Mouse (Mus musculus) gastrocnemius, postnatal 25 days (tissue): Measurements from ENCODE around the gene Zbtb26. TPM values are rescaled to one million over a fixed set of nuclear protein-coding genes. Genes with fewer than 3 reads are reported as not detected.

Experiments used
- DNase-seq: peaks from one replicate; pipeline ENCODE4 v3.0.0; 2022
- long read RNA-seq, 2 experiments: library from polyadenylated mRNA; stranded (forward); transcript quantifications; one replicate each; pipeline ENCODE4 v2.0.0; 2021
- total RNA-seq, 2 experiments: library from RNA; stranded (reverse); gene quantifications; 1 replicate in 1 of 2; 2 replicates in 1 of 2; pipeline ENCODE4 v1.2.3; 2021

Zbtb26 gene
- 1 to 10 TPM; 3.7 to 4.0 TPM for total RNA-seq
- long read RNA-seq, experiment 1: 0 reads
- long read RNA-seq, experiment 2, partial matches to known transcripts: 0 of 1 reads
- long read RNA-seq, experiment 2, other reads (novel, unspliced or antisense): 1 of 1 reads

DNA sequence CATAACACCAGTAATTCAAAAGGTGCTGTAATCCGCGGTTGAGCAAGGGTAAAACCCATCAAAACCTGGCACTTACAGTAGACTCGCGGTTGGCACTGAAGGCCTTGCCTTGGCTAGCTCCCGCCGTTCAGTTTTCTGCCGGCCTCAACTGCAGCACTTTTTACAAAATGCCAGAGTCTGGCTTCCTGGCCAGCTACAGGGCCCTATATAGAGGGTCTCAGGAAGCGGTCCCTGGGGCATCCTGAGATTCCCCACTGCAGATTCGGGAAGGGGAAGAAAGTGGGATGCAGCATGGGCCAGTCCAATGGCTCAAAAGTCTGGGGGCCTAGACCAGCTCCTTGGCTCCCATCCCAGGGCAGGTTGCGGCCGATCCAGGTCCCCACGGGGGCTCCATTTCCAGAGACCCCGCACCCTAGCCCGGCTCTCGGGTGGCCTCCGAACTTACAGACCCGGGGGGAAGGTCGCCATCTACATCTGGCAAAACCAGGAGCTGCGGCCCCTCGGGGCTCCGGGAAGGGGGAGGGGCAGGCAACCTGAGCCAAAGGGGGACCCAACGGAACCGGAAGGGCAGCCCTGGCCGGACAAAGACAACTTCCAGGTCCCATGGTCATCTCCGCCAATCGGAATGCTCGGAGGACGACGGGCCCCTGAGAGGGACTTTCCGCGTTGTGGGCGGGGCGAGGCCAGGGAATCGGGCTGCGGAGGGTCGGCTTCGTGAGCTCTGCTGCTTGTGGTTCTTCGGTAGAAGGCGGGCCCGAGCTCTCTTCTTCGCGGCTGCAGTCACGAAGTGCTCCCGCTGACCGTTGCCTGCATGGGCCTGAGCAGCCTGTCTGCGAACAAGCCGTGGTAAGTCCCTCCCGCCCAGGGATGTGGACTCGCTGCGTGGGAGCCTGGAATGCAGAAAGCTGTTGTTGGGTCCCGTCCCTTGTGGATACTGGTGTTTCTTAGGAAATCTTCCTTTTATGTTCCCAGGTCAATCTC, at the start of gene Zbtb26, which contains the start of the genes Zbtb6 and Rabgap1:
Zbtb26 (minus strand) TSS at position 525 of the 981 bp plus-strand sequence.
Zbtb6 (minus strand) TSS at position 561 of the 981 bp plus-strand sequence.
Rabgap1 (plus strand) TSS at position 669 of the 981 bp plus-strand sequence.
- DNase-seq: peak; percentile 94

DNA sequence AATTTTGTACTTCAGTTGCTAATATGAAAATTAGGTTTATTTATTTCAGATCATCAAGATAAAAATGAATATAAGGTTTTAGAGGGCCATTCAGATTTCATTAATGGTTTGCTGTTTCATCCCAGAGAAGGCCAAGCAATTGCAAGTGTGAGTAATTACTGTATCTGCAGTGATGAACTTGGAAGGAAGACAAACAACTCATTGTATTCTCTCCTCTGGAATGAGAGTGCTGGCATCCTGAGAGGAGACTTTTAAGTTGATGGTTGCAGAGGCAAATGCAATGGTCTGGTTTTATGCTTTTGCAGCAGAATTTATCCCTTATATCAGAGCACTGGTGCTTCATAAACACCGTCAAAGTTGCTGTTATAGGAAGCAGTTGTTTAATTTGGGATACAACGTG, 46.0 kb upstream of the Zbtb26 start:
- DNase-seq: no peak

GRCm38 (mm10) chr2:37486408-37486807, 43.5 kb upstream of the Zbtb26 start:
- DNase-seq: no peak

DNA sequence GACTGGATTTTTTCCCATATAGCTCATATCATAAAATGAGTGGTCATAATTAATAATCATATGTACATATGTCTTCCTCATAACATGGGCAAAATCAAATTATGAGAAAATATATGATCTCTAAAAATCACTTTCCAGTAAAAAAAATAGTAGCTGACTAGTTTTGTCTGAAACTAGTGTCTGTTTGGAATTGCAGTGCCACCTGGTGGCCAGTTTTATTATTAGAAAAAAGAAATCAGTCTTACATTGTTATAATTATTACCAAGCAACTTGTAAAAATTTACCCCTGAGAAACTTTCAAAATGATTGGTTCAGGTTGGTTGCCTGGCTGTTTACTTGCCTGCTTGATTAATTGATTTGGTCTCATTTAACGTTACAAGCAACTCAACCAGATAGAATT, 42.4 kb upstream of the Zbtb26 start:
- no peak for DNase-seq

- DNase-seq: no peak
These were observed 41.2 kb upstream of the Zbtb26 start for GRCm38 (mm10) chr2:37484165-37484564.

DNA sequence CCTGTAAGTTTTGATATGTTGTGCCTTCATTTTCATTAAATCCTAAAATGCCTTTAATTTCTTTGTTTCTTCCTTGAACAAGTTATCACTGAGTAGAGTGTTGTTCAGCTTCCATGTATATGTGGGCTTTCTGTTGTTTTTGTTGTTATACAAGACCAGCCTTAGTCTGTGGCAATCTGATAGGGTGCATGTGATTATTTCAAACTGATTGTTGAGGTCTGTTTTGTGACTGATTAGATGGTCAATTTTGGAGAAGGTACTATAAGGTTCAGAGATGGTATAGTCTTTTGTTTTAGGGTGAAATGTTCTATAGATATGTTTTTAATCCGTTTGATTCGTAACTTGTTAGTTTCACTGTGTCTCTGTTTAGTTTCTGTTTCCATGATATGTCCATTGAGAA, 37.1 kb upstream of the Zbtb26 start:
- no peak for DNase-seq

DNA sequence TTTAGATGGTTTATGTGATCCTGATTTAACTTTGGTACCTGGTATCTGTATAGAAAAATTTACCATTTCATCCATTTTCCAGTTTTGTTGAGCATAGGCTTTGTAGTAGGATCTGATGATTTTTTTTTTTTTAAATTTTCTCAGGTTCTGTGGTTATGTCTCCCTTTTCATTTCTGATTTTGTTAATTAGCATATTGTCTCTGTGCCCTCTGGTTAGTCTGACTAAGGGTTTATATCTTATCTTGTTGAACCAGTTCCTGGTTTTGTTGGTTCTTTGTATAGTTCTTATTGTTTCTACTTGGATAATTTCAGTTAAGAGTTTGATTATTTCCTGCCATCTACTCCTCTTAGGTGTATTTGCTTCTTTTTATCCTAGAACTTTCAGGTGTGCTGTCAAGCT, 36.6 kb upstream of the Zbtb26 start:
- DNase-seq: no peak

DNA sequence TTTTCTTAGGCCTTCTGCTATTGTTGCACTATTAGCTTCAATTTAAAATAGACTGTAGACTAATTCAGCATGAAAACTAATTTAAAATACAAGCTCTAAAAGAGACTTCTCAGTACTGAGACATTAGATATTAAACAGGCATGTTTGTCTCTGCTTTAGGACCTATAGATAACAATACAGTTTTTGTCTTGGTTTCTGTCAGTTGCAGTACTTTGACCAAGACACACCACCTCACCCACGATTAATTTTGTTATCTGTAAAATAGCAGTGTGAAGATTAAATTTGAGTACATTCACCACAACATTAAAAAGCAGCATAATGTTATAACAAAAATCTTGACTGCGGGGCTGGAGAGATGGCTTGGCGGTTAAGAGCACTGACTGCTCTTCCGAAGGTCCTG, 23.3 kb upstream of the Zbtb26 start:
- DNase-seq: no peak

- DNase-seq: no peak
These were observed 17.8 kb upstream of the Zbtb26 start for GRCm38 (mm10) chr2:37460707-37461106.

- no peak for DNase-seq
These were observed 9.4 kb upstream of the Zbtb26 start for GRCm38 (mm10) chr2:37452376-37452760.

- DNase-seq: peak; percentile 95
These were observed 8.9 kb upstream of the Zbtb26 start for GRCm38 (mm10) chr2:37451667-37452375.

DNA sequence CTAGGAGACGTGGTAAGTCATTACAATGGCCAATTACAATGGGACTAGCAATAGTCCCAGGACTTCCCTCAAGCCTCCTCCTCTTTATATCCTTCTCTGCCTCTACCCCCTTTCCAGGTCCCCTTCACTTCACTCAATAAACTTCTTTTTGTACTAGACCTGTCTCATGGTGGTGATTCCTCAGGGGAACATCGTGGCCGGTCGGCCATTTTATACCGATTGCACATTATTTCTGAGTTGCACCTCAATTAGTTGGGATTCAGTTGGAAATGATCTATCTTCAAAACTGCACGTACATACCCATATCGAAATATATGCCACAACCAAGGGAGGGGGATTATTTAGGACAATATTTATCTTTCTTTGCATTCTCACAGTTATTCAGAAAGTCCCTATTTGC, 11.3 kb downstream of the Zbtb26 start:
- DNase-seq: no peak

DNA sequence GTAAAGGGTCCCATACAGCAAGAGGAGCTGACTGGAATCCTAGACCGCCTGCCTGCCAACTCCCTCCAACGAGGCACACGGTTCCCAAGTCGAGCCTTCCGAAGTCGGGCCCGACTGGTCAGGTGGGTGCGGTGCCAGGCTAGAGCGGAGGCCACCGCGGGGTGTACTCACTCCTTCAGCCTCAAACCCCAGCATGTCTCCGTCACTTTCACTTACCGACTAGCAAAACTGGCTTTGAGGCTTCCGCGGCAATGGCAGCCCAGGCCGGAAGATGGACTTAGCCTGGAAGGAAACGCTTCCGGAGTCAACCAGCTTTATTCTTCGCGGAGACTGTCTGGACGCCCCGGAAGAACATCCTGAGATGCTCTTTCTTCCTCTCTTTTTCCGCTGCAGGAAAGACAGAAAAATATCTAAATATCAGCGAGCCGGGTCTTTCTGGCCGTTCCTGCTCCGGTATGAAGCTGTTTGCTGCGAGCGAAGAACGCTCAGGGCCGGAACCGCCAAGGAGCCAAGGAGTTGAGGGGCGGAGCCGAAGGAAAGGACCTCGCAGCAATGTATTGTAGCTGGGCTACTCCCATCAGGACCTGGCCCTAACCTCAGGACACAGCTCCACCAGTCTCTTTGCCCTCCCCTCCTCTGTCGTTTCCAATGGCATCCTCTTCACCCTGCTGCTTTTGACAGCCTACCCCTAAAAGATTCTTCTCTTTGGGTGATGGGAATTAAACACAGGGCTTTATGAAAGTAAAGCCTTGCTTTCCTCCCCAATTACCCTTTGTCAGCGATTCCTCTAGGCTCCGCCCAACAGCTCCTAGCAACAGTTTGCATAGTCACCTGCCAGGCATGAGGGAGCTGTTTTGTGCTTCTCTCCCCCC, 12.1 kb downstream of the Zbtb26 start:
- peak; percentile 76 for DNase-seq

GRCm38 (mm10) chr2:37423671-37424070, 19.3 kb downstream of the Zbtb26 start:
- DNase-seq: no peak

GRCm38 (mm10) chr2:37422306-37423304, 20.3 kb downstream of the Zbtb26 start, which contains the start of gene Rc3h2:
Gene Rc3h2, minus strand, starts transcription at chr2:37422903.
- DNase-seq: peak; percentile 94

DNA sequence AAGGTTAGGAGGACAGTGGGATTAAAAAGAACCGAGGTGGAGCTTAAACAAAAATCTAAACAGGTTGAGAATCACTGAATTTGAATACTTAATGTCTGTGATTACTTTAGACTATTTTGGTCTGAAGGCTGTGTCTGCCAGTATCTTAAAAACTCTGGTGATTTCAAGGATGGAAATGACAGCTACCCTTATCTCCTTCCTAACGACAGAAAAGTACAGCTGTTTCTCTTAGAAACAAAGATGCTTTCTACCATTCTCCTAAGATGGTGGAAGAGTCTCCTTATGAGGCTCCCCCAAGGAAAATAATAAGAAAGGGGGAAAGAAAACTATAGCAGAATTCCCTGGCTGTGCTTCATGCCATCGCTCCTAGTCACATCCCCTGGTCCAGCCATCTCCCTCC, 21.0 kb downstream of the Zbtb26 start:
- DNase-seq: no peak

DNA sequence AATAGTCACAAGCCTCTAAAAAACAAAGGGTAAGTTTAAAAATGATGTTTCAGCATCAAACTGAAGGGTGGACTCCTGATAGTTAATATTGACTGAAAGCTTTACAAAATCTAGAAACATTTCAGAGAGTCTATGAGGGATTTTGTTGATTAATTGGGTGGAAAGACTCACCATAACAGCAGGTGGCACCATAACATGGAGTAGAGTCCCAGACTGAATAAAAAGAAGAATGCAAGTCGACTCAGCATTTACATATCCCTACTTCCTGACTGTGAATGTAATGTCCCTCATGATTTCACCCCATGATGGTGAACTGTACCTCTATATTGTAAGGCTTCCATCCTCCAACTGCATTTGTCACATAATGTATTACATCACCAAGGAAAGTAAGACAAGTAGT, 47.4 kb downstream of the Zbtb26 start:
- no peak for DNase-seq

- DNase-seq: no peak
These were observed 60.0 kb downstream of the Zbtb26 start for GRCm38 (mm10) chr2:37382921-37383320.
